Mouse (Mus musculus): ENCODE results near the gene Ddc. TPM values are rescaled to one million over a fixed set of nuclear protein-coding genes. Genes with fewer than 3 reads are reported as not detected.

The Ddc gene
- polyA plus RNA-seq, 1 experiment from 2014 or later, result 14.3 TPM

- peaks cover 56% of the 10 kb centered on the region for H3K4me1 ChIP-seq
- no peak overlapping the region for H3K4me3 ChIP-seq (replicated peaks)
- no peak for ATAC-seq (replicated peaks; ENCODE audit: low FRiP score)
- no peaks in the 10 kb centered on the region for H3K9me3 ChIP-seq (replicated peaks)
- 82% methylated on average over 4 of the region's 4 CpGs for WGBS
- no peaks in the 10 kb centered on the region for H3K36me3 ChIP-seq
- no peak overlapping the region for H3K9ac ChIP-seq
- H3K27me3 ChIP-seq, result no peaks in the 10 kb centered on the region
- peak overlapping the region; percentile 89; the same call in 1 of the 2 replicates for H3K27ac ChIP-seq
- H3K4me2 ChIP-seq, result no peak overlapping the region
Observed at GRCm38 (mm10) chr11:11835791-11836190, 62.2 kb downstream of the Ddc start.

- H3K27ac ChIP-seq, result no peak overlapping the region
- no peak for ATAC-seq (replicated peaks; ENCODE audit: low FRiP score)
- no peak overlapping the region for H3K4me3 ChIP-seq (replicated peaks)
- 60% methylated on average over 6 of the region's 6 CpGs for WGBS
- no peaks in the 10 kb centered on the region for H3K27me3 ChIP-seq
- no peak overlapping the region for H3K9ac ChIP-seq
- peaks cover 59% of the 10 kb centered on the region for H3K4me1 ChIP-seq
- no peaks in the 10 kb centered on the region for H3K9me3 ChIP-seq (replicated peaks)
- no peak overlapping the region for H3K4me2 ChIP-seq
- H3K36me3 ChIP-seq, result no peaks in the 10 kb centered on the region
Observed at GRCm38 (mm10) chr11:11835361-11835760, 62.6 kb downstream of the Ddc start.

- H3K36me3 ChIP-seq, result no peaks in the 10 kb centered on the region
- no peaks in the 10 kb centered on the region for H3K9me3 ChIP-seq (replicated peaks)
- ATAC-seq (replicated peaks; ENCODE audit: low FRiP score), result no peak
Observed at GRCm38 (mm10) chr11:11833100-11833499, 64.8 kb downstream of the Ddc start.

GRCm38 (mm10) chr11:11832755-11833084, 65.2 kb downstream of the Ddc start:
- Histone ChIP-seq H3K4me1 (peaks cover 77% of the 10 kb centered on the region), H3K9me3 (replicated peaks) (no peaks in the 10 kb centered on the region), H3K4me3 (replicated peaks) (no peak overlapping the region), H3K4me2 (no peak overlapping the region), H3K27ac (peak overlapping the region; percentile 88), H3K9ac (no peak overlapping the region), H3K27me3 (no peaks in the 10 kb centered on the region), H3K36me3 (no peaks in the 10 kb centered on the region)
- no peak for ATAC-seq (replicated peaks; ENCODE audit: low FRiP score)
- WGBS, result 43% methylated on average over 6 of the region's 6 CpGs

More at GRCm38 (mm10) chr11:11833100-11833499, 64.8 kb downstream of the Ddc start:
- Histone ChIP-seq H3K9ac (no peak overlapping the region), H3K27ac (peak overlapping the region; percentile 88), H3K27me3 (no peaks in the 10 kb centered on the region), H3K4me3 (replicated peaks) (no peak overlapping the region), H3K4me2 (no peak overlapping the region), H3K4me1 (peaks cover 78% of the 10 kb centered on the region)
- 24% methylated on average over 8 of the region's 8 CpGs for WGBS

GRCm38 (mm10) chr11:11831940-11832754, 65.8 kb downstream of the Ddc start:
- 8% methylated on average over 6 of the region's 6 CpGs for WGBS
- peak overlapping the region; percentile 88 for H3K27ac ChIP-seq
- no peaks in the 10 kb centered on the region for H3K36me3 ChIP-seq
- no peak overlapping the region for H3K4me3 ChIP-seq (replicated peaks)
- H3K27me3 ChIP-seq, result no peaks in the 10 kb centered on the region
- H3K4me1 ChIP-seq, result peaks cover 71% of the 10 kb centered on the region
- H3K9me3 ChIP-seq (replicated peaks), result no peaks in the 10 kb centered on the region
- H3K9ac ChIP-seq, result 0 out of 2 replicates have a peak overlapping the region, but pooled peaks have one; percentile 10
- H3K4me2 ChIP-seq, result no peak overlapping the region
- ATAC-seq (replicated peaks; ENCODE audit: low FRiP score), result peak; percentile 49

- WGBS, result 19% methylated on average over 6 of the region's 6 CpGs
- Histone ChIP-seq H3K9me3 (replicated peaks) (no peaks in the 10 kb centered on the region), H3K4me1 (peaks cover 65% of the 10 kb centered on the region), H3K27ac (peak overlapping the region; percentile 88), H3K36me3 (no peaks in the 10 kb centered on the region), H3K9ac (0 out of 2 replicates have a peak overlapping the region, but pooled peaks have one; percentile 10), H3K4me3 (replicated peaks) (no peak overlapping the region), H3K4me2 (no peak overlapping the region), H3K27me3 (no peaks in the 10 kb centered on the region)
- no peak for ATAC-seq (replicated peaks; ENCODE audit: low FRiP score)
Observed at GRCm38 (mm10) chr11:11831526-11831925, 66.4 kb downstream of the Ddc start.

GRCm38 (mm10) chr11:11830884-11831495, 67.0 kb downstream of the Ddc start:
- Histone ChIP-seq H3K9ac (no peak overlapping the region), H3K9me3 (replicated peaks) (no peaks in the 10 kb centered on the region), H3K4me3 (replicated peaks) (no peak overlapping the region), H3K4me2 (no peak overlapping the region), H3K27me3 (no peaks in the 10 kb centered on the region), H3K27ac (peak overlapping the region; percentile 90), H3K4me1 (peaks cover 62% of the 10 kb centered on the region), H3K36me3 (no peaks in the 10 kb centered on the region)
- ATAC-seq (replicated peaks; ENCODE audit: low FRiP score), result no peak
- WGBS, result 33% methylated on average over 12 of the region's 12 CpGs

GRCm38 (mm10) chr11:11829161-11830000, 68.6 kb downstream of the Ddc start:
- peaks cover 68% of the 10 kb centered on the region for H3K4me1 ChIP-seq

GRCm38 (mm10) chr11:11828761-11829160, 69.2 kb downstream of the Ddc start:
- Histone ChIP-seq H3K4me3 (replicated peaks) (no peak overlapping the region), H3K4me2 (0 out of 2 replicates have a peak overlapping the region, but pooled peaks have one; percentile 0), H3K9me3 (replicated peaks) (no peaks in the 10 kb centered on the region), H3K9ac (no peak overlapping the region), H3K4me1 (peaks cover 71% of the 10 kb centered on the region), H3K36me3 (no peaks in the 10 kb centered on the region), H3K27me3 (no peaks in the 10 kb centered on the region), H3K27ac (peak overlapping the region; percentile 90)
- 28% methylated on average over 6 of the region's 6 CpGs for WGBS
- peak; percentile 62 for ATAC-seq (replicated peaks; ENCODE audit: low FRiP score)

More at GRCm38 (mm10) chr11:11829161-11830000, 68.6 kb downstream of the Ddc start:
- H3K36me3 ChIP-seq, result no peaks in the 10 kb centered on the region
- 32% methylated on average over 11 of the region's 11 CpGs for WGBS
- 0 out of 2 replicates have a peak overlapping the region, but pooled peaks have one; percentile 0 for H3K4me2 ChIP-seq
- H3K9ac ChIP-seq, result no peak overlapping the region; the same call in 1 of the 2 replicates
- H3K27me3 ChIP-seq, result no peaks in the 10 kb centered on the region
- peak overlapping the region; percentile 90 for H3K27ac ChIP-seq
- ATAC-seq (replicated peaks; ENCODE audit: low FRiP score), result peak; percentile 74
- no peak overlapping the region for H3K4me3 ChIP-seq (replicated peaks)
- H3K9me3 ChIP-seq (replicated peaks), result no peaks in the 10 kb centered on the region

- Histone ChIP-seq H3K4me2 (no peak overlapping the region), H3K4me3 (replicated peaks) (no peak overlapping the region), H3K9me3 (replicated peaks) (no peaks in the 10 kb centered on the region), H3K9ac (no peak overlapping the region), H3K4me1 (peaks cover 69% of the 10 kb centered on the region), H3K27me3 (no peaks in the 10 kb centered on the region), H3K36me3 (no peaks in the 10 kb centered on the region), H3K27ac (peak overlapping the region; percentile 90)
- peak; percentile 22; the same call in 1 of the 2 replicates for ATAC-seq (replicated peaks; ENCODE audit: low FRiP score)
- 35% methylated on average over 5 of the region's 5 CpGs for WGBS
Observed at GRCm38 (mm10) chr11:11828251-11828650, 69.7 kb downstream of the Ddc start.

GRCm38 (mm10) chr11:11826475-11826874, 71.5 kb downstream of the Ddc start:
- Histone ChIP-seq H3K4me3 (replicated peaks) (no peak overlapping the region), H3K36me3 (no peaks in the 10 kb centered on the region), H3K9ac (no peak overlapping the region), H3K9me3 (replicated peaks) (no peaks in the 10 kb centered on the region), H3K4me1 (peaks cover 68% of the 10 kb centered on the region), H3K27me3 (no peaks in the 10 kb centered on the region), H3K27ac (no peak overlapping the region), H3K4me2 (no peak overlapping the region)
- ATAC-seq (replicated peaks; ENCODE audit: low FRiP score), result no peak

All from kidney, embryonic 15.5 days (tissue).